Mouse (Mus musculus): Measurements from ENCODE around the gene Sema4d.

Sema4d gene

GRCm38 (mm10) chr13:51732097-51732664 is 61.4 kb downstream of the Sema4d start:
- no peak for DNase-seq (ENCODE audit: extremely low spot score, low spot score)

GRCm38 (mm10) chr13:51731474-51731873 is 62.1 kb downstream of the Sema4d start:
- DNase-seq (ENCODE audit: extremely low spot score, low spot score), result no peak

- peak; percentile 56 for DNase-seq (ENCODE audit: extremely low spot score, low spot score)
Measured at GRCm38 (mm10) chr13:51729887-51730361, 63.6 kb downstream of the Sema4d start.

GRCm38 (mm10) chr13:51727364-51727763 is 66.2 kb downstream of the Sema4d start:
- DNase-seq (ENCODE audit: extremely low spot score, low spot score), result no peak

- no peak for DNase-seq (ENCODE audit: extremely low spot score, low spot score)
Measured at GRCm38 (mm10) chr13:51725926-51726574, 67.5 kb downstream of the Sema4d start.

GRCm38 (mm10) chr13:51725446-51725845 is 68.1 kb downstream of the Sema4d start:
- no peak for DNase-seq (ENCODE audit: extremely low spot score, low spot score)

- DNase-seq (ENCODE audit: extremely low spot score, low spot score), result no peak
Measured at GRCm38 (mm10) chr13:51724566-51724965, 69.0 kb downstream of the Sema4d start.

GRCm38 (mm10) chr13:51723114-51723513 is 70.4 kb downstream of the Sema4d start:
- DNase-seq (ENCODE audit: extremely low spot score, low spot score), result no peak

GRCm38 (mm10) chr13:51720556-51720955 is 73.0 kb downstream of the Sema4d start:
- no peak for DNase-seq (ENCODE audit: extremely low spot score, low spot score)

- no peak for DNase-seq (ENCODE audit: extremely low spot score, low spot score)
Measured at GRCm38 (mm10) chr13:51719256-51719655, 74.3 kb downstream of the Sema4d start.

- no peak for DNase-seq (ENCODE audit: extremely low spot score, low spot score)
Measured at GRCm38 (mm10) chr13:51716350-51717263, 76.9 kb downstream of the Sema4d start.

- no peak for DNase-seq (ENCODE audit: extremely low spot score, low spot score)
Measured at GRCm38 (mm10) chr13:51712022-51712421, 81.5 kb downstream of the Sema4d start.

GRCm38 (mm10) chr13:51710738-51711137 is 82.8 kb downstream of the Sema4d start:
- no peak for DNase-seq (ENCODE audit: extremely low spot score, low spot score)

- DNase-seq (ENCODE audit: extremely low spot score, low spot score), result no peak
Measured at GRCm38 (mm10) chr13:51705882-51706854, 87.4 kb downstream of the Sema4d start.

GRCm38 (mm10) chr13:51703893-51704292 is 89.7 kb downstream of the Sema4d start:
- DNase-seq (ENCODE audit: extremely low spot score, low spot score), result no peak

GRCm38 (mm10) chr13:51698318-51698717 is 95.2 kb downstream of the Sema4d start:
- no peak for DNase-seq (ENCODE audit: extremely low spot score, low spot score)

- DNase-seq (ENCODE audit: extremely low spot score, low spot score), result no peak
Measured at GRCm38 (mm10) chr13:51697897-51698296, 95.7 kb downstream of the Sema4d start.

GRCm38 (mm10) chr13:51697455-51697854 is 96.1 kb downstream of the Sema4d start:
- no peak for DNase-seq (ENCODE audit: extremely low spot score, low spot score)

- DNase-seq (ENCODE audit: extremely low spot score, low spot score), result no peak
Measured at GRCm38 (mm10) chr13:51696481-51696880, 97.1 kb downstream of the Sema4d start.

- no peak for DNase-seq (ENCODE audit: extremely low spot score, low spot score)
Measured at GRCm38 (mm10) chr13:51688688-51689087, 104.9 kb downstream of the Sema4d start.

GRCm38 (mm10) chr13:51686966-51687365 is 106.6 kb downstream of the Sema4d start:
- no peak for DNase-seq (ENCODE audit: extremely low spot score, low spot score)
